Mouse (Mus musculus): Measurements from ENCODE around the gene Ppif. TPM values are rescaled to one million over a fixed set of nuclear protein-coding genes. Genes with fewer than 3 reads are reported as not detected.
A peak's percentile ranks its signal among the peaks of the same experiment; 100 is the strongest.

Ppif gene
- polyA plus RNA-seq, 1 experiment from 2014 or later: 26.0 TPM

GRCm38 (mm10) chr14:25720962-25721707, 27.2 kb downstream of the Ppif start:
- no peak overlapping the region for H3K27ac ChIP-seq (ENCODE audit: low read length)
- H3K4me2 ChIP-seq (ENCODE audit: low read depth, low read length): no peak overlapping the region
- H3K9ac ChIP-seq (ENCODE audit: low read depth, low read length): no peak overlapping the region
- ATAC-seq (ENCODE audit: low read depth): no peak
- H3K36me3 ChIP-seq (ENCODE audit: control insufficient read depth, insufficient read depth): no peaks in the 10 kb centered on the region
- H3K4me3 ChIP-seq (ENCODE audit: low read depth, low read length): no peak overlapping the region
- no peaks in the 10 kb centered on the region for H3K27me3 ChIP-seq (ENCODE audit: control insufficient read depth, insufficient read depth, low read depth, low read length)
- H3K4me1 ChIP-seq (ENCODE audit: control insufficient read depth, low read depth, low read length): peaks cover 8% of the 10 kb centered on the region
- 37% methylated on average over 5 of the region's 5 CpGs for WGBS (ENCODE audit: insufficient replicate concordance)
- H3K9me3 ChIP-seq (replicated peaks; ENCODE audit: control insufficient read depth, low read length): no peaks in the 10 kb centered on the region

DNA sequence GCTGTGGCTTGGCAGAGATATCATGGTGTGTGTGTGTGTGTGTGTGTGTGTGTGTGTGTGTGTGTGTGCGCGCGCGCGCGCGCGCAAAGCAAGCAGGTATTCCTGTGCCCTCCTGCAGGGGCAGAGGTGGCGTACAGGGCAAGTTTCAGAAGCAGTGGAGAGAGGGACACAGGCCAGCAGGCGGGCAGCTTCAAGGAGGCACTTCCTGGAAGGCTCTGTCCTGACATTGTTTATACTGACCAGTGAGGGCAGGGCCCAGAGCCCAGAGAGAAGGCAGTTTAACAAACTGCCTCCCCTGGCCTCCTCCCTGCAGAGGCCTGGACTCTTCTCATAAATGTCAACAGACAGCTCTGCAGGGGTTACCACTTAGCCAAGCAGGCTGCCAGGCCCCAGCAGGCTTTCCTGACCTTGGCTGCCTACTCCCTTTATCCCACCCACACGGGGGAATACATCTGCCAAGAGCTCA, 31.1 kb downstream of the Ppif start:
- WGBS (ENCODE audit: insufficient replicate concordance): 66% methylated on average over 11 of the region's 11 CpGs
- ATAC-seq (ENCODE audit: low read depth): peak; percentile 63
- no peak overlapping the region for H3K4me2 ChIP-seq (ENCODE audit: low read depth, low read length)
- no peaks in the 10 kb centered on the region for H3K27me3 ChIP-seq (ENCODE audit: control insufficient read depth, insufficient read depth, low read depth, low read length)
- no peak overlapping the region for H3K27ac ChIP-seq (ENCODE audit: low read length)
- no peak overlapping the region for H3K9ac ChIP-seq (ENCODE audit: low read depth, low read length)
- H3K36me3 ChIP-seq (ENCODE audit: control insufficient read depth, insufficient read depth): no peaks in the 10 kb centered on the region
- no peak overlapping the region for H3K4me3 ChIP-seq (ENCODE audit: low read depth, low read length)
- peaks cover 16% of the 10 kb centered on the region for H3K4me1 ChIP-seq (ENCODE audit: control insufficient read depth, low read depth, low read length)
- no peaks in the 10 kb centered on the region for H3K9me3 ChIP-seq (replicated peaks; ENCODE audit: control insufficient read depth, low read length)

DNA sequence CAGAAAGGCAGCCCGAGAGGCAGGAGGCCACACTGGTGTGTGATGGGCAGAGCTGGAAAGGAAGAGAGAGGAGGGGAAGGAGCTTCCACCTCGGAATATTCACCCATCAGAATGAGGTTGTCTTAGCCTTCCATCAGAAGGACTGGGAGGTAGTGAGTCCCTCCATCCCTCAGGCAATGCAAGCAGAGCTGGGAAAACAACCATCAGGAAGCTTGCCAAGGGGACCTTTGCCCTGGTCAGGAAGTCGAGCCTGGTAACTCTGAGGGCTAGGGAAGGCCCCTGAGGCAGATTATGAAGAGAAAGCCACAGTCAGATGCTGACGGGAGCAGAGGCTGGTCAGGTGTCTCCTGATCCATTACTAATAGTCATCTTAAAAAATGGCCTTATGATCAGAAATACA, 31.7 kb downstream of the Ppif start:
- Histone ChIP-seq H3K27me3 (ENCODE audit: control insufficient read depth, insufficient read depth, low read depth, low read length) (no peaks in the 10 kb centered on the region), H3K4me1 (ENCODE audit: control insufficient read depth, low read depth, low read length) (peaks cover 16% of the 10 kb centered on the region), H3K27ac (ENCODE audit: low read length) (peak overlapping the region; percentile 30), H3K9me3 (replicated peaks; ENCODE audit: control insufficient read depth, low read length) (no peaks in the 10 kb centered on the region), H3K4me3 (ENCODE audit: low read depth, low read length) (no peak overlapping the region), H3K9ac (ENCODE audit: low read depth, low read length) (no peak overlapping the region), H3K4me2 (ENCODE audit: low read depth, low read length) (no peak overlapping the region), H3K36me3 (ENCODE audit: control insufficient read depth, insufficient read depth) (no peaks in the 10 kb centered on the region)
- WGBS (ENCODE audit: insufficient replicate concordance): 29% methylated on average over 4 of the region's 4 CpGs
- ATAC-seq (ENCODE audit: low read depth): peak; percentile 56

DNA sequence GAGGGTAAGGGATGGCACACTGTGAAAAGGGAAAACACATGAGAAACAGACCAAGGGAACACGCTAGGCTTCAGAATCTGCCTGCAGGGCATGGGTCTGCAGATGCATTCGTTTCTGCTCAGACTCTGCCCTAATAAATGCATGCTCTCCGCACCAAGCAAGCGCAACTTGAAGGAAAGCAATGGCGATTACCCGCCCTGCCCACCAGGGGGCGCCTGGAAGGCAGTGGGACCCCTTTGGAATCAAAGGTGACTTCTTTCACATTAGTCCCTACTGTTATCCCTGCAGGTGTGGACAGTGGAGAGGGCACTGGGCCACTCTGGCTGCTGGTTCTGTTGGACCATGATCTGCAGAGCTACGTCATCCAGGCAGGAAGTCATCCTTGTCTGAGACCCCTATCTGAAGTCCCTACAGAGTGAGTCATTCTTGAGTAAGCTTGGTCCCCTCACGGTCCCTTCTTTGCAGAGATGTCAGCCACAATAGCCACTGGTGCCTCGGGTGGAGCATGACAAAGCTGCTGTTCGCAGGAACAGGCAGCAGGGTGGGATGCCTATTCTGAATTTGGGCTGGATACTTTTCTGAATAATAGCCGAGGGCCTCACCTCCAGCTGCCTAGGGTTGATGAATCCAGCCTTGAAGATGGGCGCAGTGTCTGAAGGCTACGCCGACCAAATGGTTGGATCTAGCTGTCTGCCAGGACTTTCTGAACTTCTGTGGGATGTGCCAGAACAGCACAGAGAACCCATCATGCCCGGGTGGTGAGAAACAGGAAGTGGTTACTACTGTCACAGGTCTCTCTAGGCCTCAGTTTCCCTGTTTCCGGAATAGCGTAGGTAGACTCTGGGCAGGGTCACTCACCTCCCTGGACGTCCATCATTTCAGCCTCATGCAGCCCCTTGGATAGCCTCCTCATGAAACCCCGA, 32.5 kb downstream of the Ppif start:
- no peaks in the 10 kb centered on the region for H3K36me3 ChIP-seq (ENCODE audit: control insufficient read depth, insufficient read depth)
- no peaks in the 10 kb centered on the region for H3K27me3 ChIP-seq (ENCODE audit: control insufficient read depth, insufficient read depth, low read depth, low read length)
- peak overlapping the region; percentile 30 for H3K27ac ChIP-seq (ENCODE audit: low read length)
- peaks cover 16% of the 10 kb centered on the region for H3K4me1 ChIP-seq (ENCODE audit: control insufficient read depth, low read depth, low read length)
- H3K4me3 ChIP-seq (ENCODE audit: low read depth, low read length): no peak overlapping the region
- 33% methylated on average over 20 of the region's 20 CpGs for WGBS (ENCODE audit: insufficient replicate concordance)
- H3K9ac ChIP-seq (ENCODE audit: low read depth, low read length): no peak overlapping the region
- H3K9me3 ChIP-seq (replicated peaks; ENCODE audit: control insufficient read depth, low read length): no peaks in the 10 kb centered on the region
- ATAC-seq (ENCODE audit: low read depth): no peak
- no peak overlapping the region for H3K4me2 ChIP-seq (ENCODE audit: low read depth, low read length)

DNA sequence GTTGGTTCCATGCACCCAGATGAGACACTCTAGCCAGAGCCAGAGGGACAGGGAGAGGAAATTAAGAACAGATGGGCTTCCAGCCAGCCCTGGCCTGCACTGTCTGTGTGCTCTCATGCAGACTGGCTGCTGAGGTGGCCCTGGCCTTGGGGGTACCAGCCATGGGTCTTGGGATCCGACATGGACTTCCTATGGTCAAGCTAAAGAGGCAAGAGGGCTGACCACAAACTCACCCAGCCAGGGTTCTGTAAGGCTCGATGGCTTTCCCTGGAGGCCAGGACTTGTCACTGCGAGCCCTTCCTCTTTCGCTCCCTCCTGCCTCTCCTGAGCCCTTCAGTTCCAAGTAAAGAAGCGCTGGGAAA, 33.2 kb downstream of the Ppif start:
- H3K4me1 ChIP-seq (ENCODE audit: control insufficient read depth, low read depth, low read length): peaks cover 16% of the 10 kb centered on the region
- H3K27me3 ChIP-seq (ENCODE audit: control insufficient read depth, insufficient read depth, low read depth, low read length): no peaks in the 10 kb centered on the region
- H3K4me2 ChIP-seq (ENCODE audit: low read depth, low read length): no peak overlapping the region
- 44% methylated on average over 5 of the region's 5 CpGs for whole genome bisulfite sequencing (ENCODE audit: insufficient replicate concordance)
- no peaks in the 10 kb centered on the region for H3K9me3 ChIP-seq (replicated peaks; ENCODE audit: control insufficient read depth, low read length)
- ATAC-seq (ENCODE audit: low read depth): no peak
- H3K27ac ChIP-seq (ENCODE audit: low read length): no peak overlapping the region
- no peak overlapping the region for H3K4me3 ChIP-seq (ENCODE audit: low read depth, low read length)
- H3K9ac ChIP-seq (ENCODE audit: low read depth, low read length): no peak overlapping the region
- H3K36me3 ChIP-seq (ENCODE audit: control insufficient read depth, insufficient read depth): no peaks in the 10 kb centered on the region

GRCm38 (mm10) chr14:25734736-25735716, 41.1 kb downstream of the Ppif start:
- H3K27me3 ChIP-seq (ENCODE audit: control insufficient read depth, insufficient read depth, low read depth, low read length): no peaks in the 10 kb centered on the region
- no peak for ATAC-seq (ENCODE audit: low read depth)
- H3K9ac ChIP-seq (ENCODE audit: low read depth, low read length): no peak overlapping the region
- no peaks in the 10 kb centered on the region for H3K9me3 ChIP-seq (replicated peaks; ENCODE audit: control insufficient read depth, low read length)
- peaks cover 2% of the 10 kb centered on the region; the same call in 1 of the 2 replicates for H3K4me1 ChIP-seq (ENCODE audit: control insufficient read depth, low read depth, low read length)
- no peak overlapping the region for H3K4me3 ChIP-seq (ENCODE audit: low read depth, low read length)
- no peak overlapping the region for H3K4me2 ChIP-seq (ENCODE audit: low read depth, low read length)
- 35% methylated on average over 17 of the region's 17 CpGs for WGBS (ENCODE audit: insufficient replicate concordance)
- H3K27ac ChIP-seq (ENCODE audit: low read length): no peak overlapping the region; the same call in 1 of the 2 replicates
- H3K36me3 ChIP-seq (ENCODE audit: control insufficient read depth, insufficient read depth): no peaks in the 10 kb centered on the region; the same call in 1 of the 2 replicates

DNA sequence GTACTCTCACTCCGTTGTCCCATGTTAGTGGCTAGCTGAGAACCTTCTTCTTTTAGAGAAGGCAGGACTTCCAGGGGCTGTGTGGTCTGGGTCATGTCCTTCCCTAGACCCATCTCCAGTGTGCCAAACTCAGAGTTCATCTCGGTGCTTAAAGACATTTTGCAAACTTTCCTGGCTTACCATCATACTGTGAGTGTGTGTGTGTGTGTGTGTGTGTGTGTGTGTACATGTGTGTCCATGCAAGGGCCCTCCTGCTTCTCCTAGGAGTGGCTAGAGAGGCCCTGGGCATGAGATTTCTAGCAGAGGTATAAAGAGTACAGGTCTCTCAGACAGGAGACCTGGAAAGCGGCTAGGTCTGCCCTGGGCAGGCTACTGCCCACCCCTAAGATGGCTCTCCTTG, 42.2 kb downstream of the Ppif start:
- Histone ChIP-seq H3K4me3 (ENCODE audit: low read depth, low read length) (no peak overlapping the region), H3K9ac (ENCODE audit: low read depth, low read length) (no peak overlapping the region), H3K9me3 (replicated peaks; ENCODE audit: control insufficient read depth, low read length) (no peaks in the 10 kb centered on the region), H3K27me3 (ENCODE audit: control insufficient read depth, insufficient read depth, low read depth, low read length) (no peaks in the 10 kb centered on the region), H3K4me2 (ENCODE audit: low read depth, low read length) (no peak overlapping the region), H3K36me3 (ENCODE audit: control insufficient read depth, insufficient read depth) (no peaks in the 10 kb centered on the region; the same call in 1 of the 2 replicates), H3K4me1 (ENCODE audit: control insufficient read depth, low read depth, low read length) (peaks cover 2% of the 10 kb centered on the region; the same call in 1 of the 2 replicates), H3K27ac (ENCODE audit: low read length) (no peak overlapping the region)
- no peak for ATAC-seq (ENCODE audit: low read depth)
- 37% methylated on average over 3 of the region's 3 CpGs for WGBS (ENCODE audit: insufficient replicate concordance)

GRCm38 (mm10) chr14:25736589-25736988, 42.6 kb downstream of the Ppif start:
- Histone ChIP-seq H3K4me2 (ENCODE audit: low read depth, low read length) (no peak overlapping the region), H3K4me1 (ENCODE audit: control insufficient read depth, low read depth, low read length) (peaks cover 2% of the 10 kb centered on the region; the same call in 1 of the 2 replicates), H3K4me3 (ENCODE audit: low read depth, low read length) (no peak overlapping the region), H3K27ac (ENCODE audit: low read length) (no peak overlapping the region), H3K9me3 (replicated peaks; ENCODE audit: control insufficient read depth, low read length) (no peaks in the 10 kb centered on the region), H3K27me3 (ENCODE audit: control insufficient read depth, insufficient read depth, low read depth, low read length) (no peaks in the 10 kb centered on the region), H3K36me3 (ENCODE audit: control insufficient read depth, insufficient read depth) (no peaks in the 10 kb centered on the region; the same call in 1 of the 2 replicates), H3K9ac (ENCODE audit: low read depth, low read length) (no peak overlapping the region)
- 40% methylated on average over 6 of the region's 6 CpGs for WGBS (ENCODE audit: insufficient replicate concordance)
- peak; percentile 49 for ATAC-seq (ENCODE audit: low read depth)

Data from liver, embryonic 16.5 days (tissue).